Mouse (Mus musculus): ENCODE results near the gene Slfn4. TPM values are rescaled to one million over a fixed set of nuclear protein-coding genes. Genes with fewer than 3 reads are reported as not detected.
"Not testable (repeated sequence)": the region's sequence is repeated elsewhere in the genome, so short reads cannot be mapped to it uniquely, and the experiment has no call there.

The Slfn4 gene
- polyA plus RNA-seq, 1 experiment from 2014 or later, result 0.19 TPM

- not testable (repeated sequence) for H3K36me3 ChIP-seq (ENCODE audit: control insufficient read depth, insufficient read depth, low read length)
- WGBS, result 37% methylated on average over 5 of the region's 5 CpGs
Observed at GRCm38 (mm10) chr11:83233621-83234020, 58.6 kb downstream of the Slfn4 start.

DNA sequence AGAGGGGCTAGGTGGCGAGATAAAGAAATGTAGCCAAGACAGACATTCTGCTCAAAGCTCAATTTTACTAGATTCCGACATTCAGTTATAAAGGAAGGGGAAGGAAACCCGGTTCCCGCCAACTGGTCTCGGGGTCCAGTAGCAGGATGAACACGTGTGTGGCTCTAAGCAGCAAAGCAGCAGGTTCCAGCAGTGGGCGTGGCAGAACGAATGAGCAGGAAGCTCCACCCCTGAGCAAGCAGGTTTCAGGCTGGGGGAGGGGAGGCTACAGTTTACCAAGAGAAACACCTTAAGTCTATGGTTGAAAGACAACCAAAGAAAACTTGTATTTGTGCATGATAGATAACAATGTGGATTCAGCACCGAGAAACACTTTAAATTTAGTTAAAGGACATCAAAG is 62.4 kb downstream of the Slfn4 start:
- not testable (repeated sequence) for H3K9me3 ChIP-seq (ENCODE audit: control insufficient read depth, low read depth, low read length); H3K4me3 ChIP-seq (ENCODE audit: low read depth, low read length); H3K4me1 ChIP-seq (ENCODE audit: control insufficient read depth, insufficient read depth, low read length); ATAC-seq (ENCODE audit: insufficient number of reproducible peaks, insufficient read depth, low FRiP score, low read depth); H3K36me3 ChIP-seq (ENCODE audit: control insufficient read depth, insufficient read depth, low read length); H3K27ac ChIP-seq (ENCODE audit: low read length); H3K4me2 ChIP-seq (replicated peaks; ENCODE audit: low read depth, low read length); H3K9ac ChIP-seq (replicated peaks; ENCODE audit: low read depth, low read length); H3K27me3 ChIP-seq (ENCODE audit: control insufficient read depth, insufficient read depth, low read length)
- WGBS, result 79% methylated on average over 9 of the region's 9 CpGs

More at GRCm38 (mm10) chr11:83233621-83234020, 58.6 kb downstream of the Slfn4 start:
- not testable (repeated sequence) for H3K4me1 ChIP-seq (ENCODE audit: control insufficient read depth, insufficient read depth, low read length); H3K27me3 ChIP-seq (ENCODE audit: control insufficient read depth, insufficient read depth, low read length); H3K9ac ChIP-seq (replicated peaks; ENCODE audit: low read depth, low read length); H3K9me3 ChIP-seq (ENCODE audit: control insufficient read depth, low read depth, low read length); ATAC-seq (ENCODE audit: insufficient number of reproducible peaks, insufficient read depth, low FRiP score, low read depth); H3K27ac ChIP-seq (ENCODE audit: low read length); H3K4me2 ChIP-seq (replicated peaks; ENCODE audit: low read depth, low read length); H3K4me3 ChIP-seq (ENCODE audit: low read depth, low read length)

GRCm38 (mm10) chr11:83238389-83238788 is 63.4 kb downstream of the Slfn4 start:
- ATAC-seq (ENCODE audit: insufficient number of reproducible peaks, insufficient read depth, low FRiP score, low read depth), result no peak
- no peak overlapping the region for H3K9ac ChIP-seq (replicated peaks; ENCODE audit: low read depth, low read length)
- H3K27me3 ChIP-seq (ENCODE audit: control insufficient read depth, insufficient read depth, low read length), result no peaks in the 10 kb centered on the region
- no peak overlapping the region for H3K27ac ChIP-seq (ENCODE audit: low read length)
- H3K4me2 ChIP-seq (replicated peaks; ENCODE audit: low read depth, low read length), result no peak overlapping the region
- 87% methylated on average over 2 of the region's 2 CpGs for WGBS
- H3K4me1 ChIP-seq (ENCODE audit: control insufficient read depth, insufficient read depth, low read length), result no peaks in the 10 kb centered on the region
- no peaks in the 10 kb centered on the region for H3K36me3 ChIP-seq (ENCODE audit: control insufficient read depth, insufficient read depth, low read length)
- no peaks in the 10 kb centered on the region for H3K9me3 ChIP-seq (ENCODE audit: control insufficient read depth, low read depth, low read length)
- no peak overlapping the region for H3K4me3 ChIP-seq (ENCODE audit: low read depth, low read length)

DNA sequence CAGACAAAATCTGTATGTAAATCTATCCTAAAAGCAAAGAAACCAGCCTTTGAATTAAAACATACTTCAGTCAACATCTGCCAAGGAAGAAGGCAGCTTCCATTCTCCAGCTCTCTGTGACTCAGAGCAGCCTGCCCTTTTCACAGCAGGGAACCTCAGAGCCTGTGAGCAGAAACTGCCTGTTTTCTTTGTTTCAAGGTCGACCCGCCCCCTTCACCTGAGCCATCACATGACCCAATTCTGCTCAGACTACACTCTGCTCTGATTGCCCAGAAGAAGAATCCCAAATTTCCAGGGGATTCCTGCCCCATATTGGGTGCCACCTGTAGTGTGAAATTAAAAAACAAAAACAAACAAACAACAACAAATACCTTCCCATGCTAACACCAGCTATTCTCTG is 64.8 kb downstream of the Slfn4 start:
- no peak overlapping the region for H3K4me2 ChIP-seq (replicated peaks; ENCODE audit: low read depth, low read length)
- no peak overlapping the region for H3K27ac ChIP-seq (ENCODE audit: low read length)
- no peaks in the 10 kb centered on the region for H3K27me3 ChIP-seq (ENCODE audit: control insufficient read depth, insufficient read depth, low read length)
- no peaks in the 10 kb centered on the region for H3K9me3 ChIP-seq (ENCODE audit: control insufficient read depth, low read depth, low read length)
- 23% methylated on average over 2 of the region's 2 CpGs for WGBS
- H3K9ac ChIP-seq (replicated peaks; ENCODE audit: low read depth, low read length), result no peak overlapping the region
- ATAC-seq (ENCODE audit: insufficient number of reproducible peaks, insufficient read depth, low FRiP score, low read depth), result no peak
- no peaks in the 10 kb centered on the region for H3K4me1 ChIP-seq (ENCODE audit: control insufficient read depth, insufficient read depth, low read length)
- H3K4me3 ChIP-seq (ENCODE audit: low read depth, low read length), result no peak overlapping the region
- no peaks in the 10 kb centered on the region for H3K36me3 ChIP-seq (ENCODE audit: control insufficient read depth, insufficient read depth, low read length)

Other genes starting within 250 kb of the Slfn4 start
- gene Slfn5, start 223.8 kb upstream of the Slfn4 start, polyA plus RNA-seq (2014; fragmentation: Nextera tagmentation; extraction: Ambion mirVana), result 1.3 and 1.8 TPM in 2 replicates
- gene Slfn9, start 183.4 kb upstream of the Slfn4 start, polyA plus RNA-seq (2014; fragmentation: Nextera tagmentation; extraction: Ambion mirVana), result 30.6 and 35.9 TPM in 2 replicates
- gene Slfn8, start 154.4 kb upstream of the Slfn4 start, polyA plus RNA-seq (2014; fragmentation: Nextera tagmentation; extraction: Ambion mirVana), result 0.78 and 0.86 TPM in 2 replicates
- gene Slfn2, start 110.1 kb upstream of the Slfn4 start, polyA plus RNA-seq (2014; fragmentation: Nextera tagmentation; extraction: Ambion mirVana), result 3.4 and 4.9 TPM in 2 replicates
- 0.22 TPM in 1 of 2 replicates, not detected in the other for gene Slfn1, start 58.3 kb upstream of the Slfn4 start, polyA plus RNA-seq (2014; fragmentation: Nextera tagmentation; extraction: Ambion mirVana)
- 0.57 and 0.77 TPM in 2 replicates for gene Slfn3, start 16.1 kb downstream of the Slfn4 start, polyA plus RNA-seq (2014; fragmentation: Nextera tagmentation; extraction: Ambion mirVana)
- 0.14 TPM in 1 of 2 replicates, not detected in the other for gene Slfn14, start 111.5 kb downstream of the Slfn4 start, polyA plus RNA-seq (2014; fragmentation: Nextera tagmentation; extraction: Ambion mirVana)
- 68.6 and 72.3 TPM in 2 replicates for gene Ap2b1, start 123.8 kb downstream of the Slfn4 start, polyA plus RNA-seq (2014; fragmentation: Nextera tagmentation; extraction: Ambion mirVana)
- 15.9 and 16.7 TPM in 2 replicates for gene Pex12, start 127.4 kb downstream of the Slfn4 start, polyA plus RNA-seq (2014; fragmentation: Nextera tagmentation; extraction: Ambion mirVana)
- gene Rasl10b, start 234.0 kb downstream of the Slfn4 start, polyA plus RNA-seq (2014; fragmentation: Nextera tagmentation; extraction: Ambion mirVana), result 0.62 and 1.1 TPM in 2 replicates

Measured in stomach, embryonic 14.5 days (tissue).